Mouse (Mus musculus): ENCODE measurements around the gene Tmem230.

The Tmem230 gene

GRCm38 (mm10) chr2:132232413-132232945 lies 15.1 kb downstream of the Tmem230 start:
- no peak for DNase-seq (ENCODE audit: low read depth, low spot score)

- DNase-seq (ENCODE audit: low read depth, low spot score): peak; percentile 50
Measured at GRCm38 (mm10) chr2:132224359-132224758, 23.2 kb downstream of the Tmem230 start.

- peak; percentile 93 for DNase-seq (ENCODE audit: low read depth, low spot score)
Measured at GRCm38 (mm10) chr2:132221611-132222073, 26.0 kb downstream of the Tmem230 start.

GRCm38 (mm10) chr2:132211995-132212656 lies 35.5 kb downstream of the Tmem230 start:
- no peak for DNase-seq (ENCODE audit: low read depth, low spot score)

- no peak for DNase-seq (ENCODE audit: low read depth, low spot score)
Measured at GRCm38 (mm10) chr2:132210806-132211312, 36.7 kb downstream of the Tmem230 start.

- DNase-seq (ENCODE audit: low read depth, low spot score): no peak
Measured at GRCm38 (mm10) chr2:132208246-132208881, 39.2 kb downstream of the Tmem230 start.

- DNase-seq (ENCODE audit: low read depth, low spot score): no peak
Measured at GRCm38 (mm10) chr2:132206316-132206881, 41.2 kb downstream of the Tmem230 start.

- no peak for DNase-seq (ENCODE audit: low read depth, low spot score)
Measured at GRCm38 (mm10) chr2:132205549-132205948, 42.1 kb downstream of the Tmem230 start.

- no peak for DNase-seq (ENCODE audit: low read depth, low spot score)
Measured at GRCm38 (mm10) chr2:132203773-132204172, 43.8 kb downstream of the Tmem230 start.

- no peak for DNase-seq (ENCODE audit: low read depth, low spot score)
Measured at GRCm38 (mm10) chr2:132203186-132203585, 44.4 kb downstream of the Tmem230 start.

GRCm38 (mm10) chr2:132198017-132198933 lies 49.3 kb downstream of the Tmem230 start:
- DNase-seq (ENCODE audit: low read depth, low spot score): no peak

- DNase-seq (ENCODE audit: low read depth, low spot score): no peak
Measured at GRCm38 (mm10) chr2:132195602-132196001, 52.0 kb downstream of the Tmem230 start.

GRCm38 (mm10) chr2:132190602-132191161 lies 56.9 kb downstream of the Tmem230 start:
- DNase-seq (ENCODE audit: low read depth, low spot score): no peak

All from telencephalon, adult 2 months (tissue).